Comparison of ENCODE assay signal across 9 mouse cellular contexts in the genomic region with DNA sequence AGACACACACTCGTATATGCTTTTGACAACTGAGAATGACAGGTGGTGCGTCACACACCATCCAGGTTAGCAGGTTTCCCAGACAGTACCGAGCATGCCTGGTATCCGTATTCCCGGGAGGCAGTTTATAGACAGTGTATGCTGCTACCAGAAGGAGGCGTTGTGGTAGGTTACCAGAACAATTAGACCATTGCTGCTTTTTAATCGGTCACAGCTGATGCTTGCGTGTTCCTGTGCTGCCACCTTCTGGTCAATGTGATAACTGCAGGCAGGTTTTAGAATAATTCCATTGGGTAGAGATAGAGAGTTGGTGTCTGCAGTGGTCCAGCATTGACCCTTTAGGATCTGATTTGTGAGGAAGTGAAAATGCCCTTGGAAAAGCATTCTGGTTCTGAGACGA. TPM values are rescaled to one million over a fixed set of nuclear protein-coding genes. Genes with fewer than 3 reads are reported as not detected.
DNase-seq lines count a peak whose midpoint lies in the region; ATAC-seq and TF ChIP-seq lines count a peak whose summit lies in the region.
"Had no signal": no experiment of that assay in that cellular context is flagged by ENCODE, and none has a peak within 500 bp of the region (broad histone marks: within the 10 kb centered on the region; RNA-seq: fewer than 3 reads in every experiment).

No protein-coding gene starts in this region.

- TF ChIP-seq CTCF in G1E (IDR thresholded peaks at IDR 0.05; ENCODE audit: low read depth, low read length) = peak; percentile 92
- peak; percentile 57 for TF ChIP-seq CTCF in bone marrow macrophage, adult 2 months (IDR thresholded peaks at IDR 0.05; ENCODE audit: low read depth, low read length)
- TF ChIP-seq CTCF in embryonic fibroblast, embryonic 13.5 days (IDR thresholded peaks at IDR 0.05; ENCODE audit: borderline replicate concordance, insufficient read depth, low read length) = peak; percentile 75; the same call in 1 of the 2 replicates
- TF ChIP-seq CTCF in heart, postnatal 0 days (IDR thresholded peaks at IDR 0.05; ENCODE audit: low read depth) = peak; percentile 94
- peak; percentile 96 for TF ChIP-seq CTCF in layer of hippocampus, adult 2 months (conservative IDR thresholded peaks at IDR 0.05)
- peak; percentile 99 for TF ChIP-seq CTCF in lung, postnatal 0 days (IDR thresholded peaks at IDR 0.05)

- no peak overlapping the region for H3K4me2 ChIP-seq in heart, postnatal 0 days (ENCODE audit: low read depth, low read length)
- H3K4me2 ChIP-seq in lung, postnatal 0 days (replicated peaks; ENCODE audit: low read depth, low read length) = no peak overlapping the region

- WGBS in heart, postnatal 0 days = 10% methylated on average over 9 of the region's 9 CpGs
- WGBS in lung, postnatal 0 days = 11% methylated on average over 9 of the region's 9 CpGs

- no peak overlapping the region for H3K27ac ChIP-seq in bone marrow macrophage, adult 2 months (ENCODE audit: insufficient read depth, low read depth, low read length)
- H3K27ac ChIP-seq in embryonic fibroblast, embryonic 13.5 days (ENCODE audit: insufficient read depth, low read length) = no peak overlapping the region
- no peak overlapping the region for H3K27ac ChIP-seq in heart, postnatal 0 days (ENCODE audit: low read depth)
- no peak overlapping the region for H3K27ac ChIP-seq in layer of hippocampus, adult 2 months
- no peak overlapping the region for H3K27ac ChIP-seq in lung, postnatal 0 days (ENCODE audit: low read length)

- H3K36me3 ChIP-seq in G1E (replicated peaks) = no peaks in the 10 kb centered on the region
- H3K36me3 ChIP-seq in heart, postnatal 0 days (replicated peaks; ENCODE audit: control insufficient read depth, insufficient read depth, low read length) = no peaks in the 10 kb centered on the region
- no peaks in the 10 kb centered on the region for H3K36me3 ChIP-seq in lung, postnatal 0 days (ENCODE audit: insufficient read depth, low read length)

- peaks cover 2% of the 10 kb centered on the region; the same call in 1 of the 2 replicates for H3K27me3 ChIP-seq in G1E (ENCODE audit: insufficient read depth, low read length)
- peaks cover 8% of the 10 kb centered on the region; the same call in 1 of the 2 replicates for H3K27me3 ChIP-seq in heart, postnatal 0 days (ENCODE audit: control insufficient read depth, insufficient read depth, low read length)
- H3K27me3 ChIP-seq in lung, postnatal 0 days (replicated peaks; ENCODE audit: insufficient read depth, low read length) = no peaks in the 10 kb centered on the region

- no peak overlapping the region for H3K4me3 ChIP-seq in G1E (ENCODE audit: low read depth, low read length)
- no peak overlapping the region for H3K4me3 ChIP-seq in bone marrow macrophage, adult 2 months (ENCODE audit: insufficient read depth, low read length)
- H3K4me3 ChIP-seq in embryonic fibroblast, embryonic 13.5 days (ENCODE audit: insufficient read depth, low read length) = no peak overlapping the region
- H3K4me3 ChIP-seq in heart, postnatal 0 days (ENCODE audit: low read depth, low read length) = no peak overlapping the region
- no peak overlapping the region for H3K4me3 ChIP-seq in layer of hippocampus, adult 2 months
- no peak overlapping the region for H3K4me3 ChIP-seq in lung, postnatal 0 days (ENCODE audit: low read depth, low read length)
- H3K4me3 ChIP-seq: myocyte had no signal

- peak; percentile 22; the same call in 1 of the 2 replicates for ATAC-seq in G1E (ENCODE audit: extremely low read depth, insufficient number of reproducible peaks, low FRiP score, poor library complexity, severe bottlenecking)
- ATAC-seq in heart, postnatal 0 days (ENCODE audit: insufficient read depth, low read depth) = peak; percentile 63; the same call in 1 of the 2 replicates
- ATAC-seq in lung, postnatal 0 days = peak; percentile 53

- H3K9me3 ChIP-seq in G1E (replicated peaks) = no peaks in the 10 kb centered on the region
- H3K9me3 ChIP-seq in heart, postnatal 0 days (replicated peaks; ENCODE audit: control insufficient read depth, low read length) = no peaks in the 10 kb centered on the region
- no peaks in the 10 kb centered on the region for H3K9me3 ChIP-seq in lung, postnatal 0 days (ENCODE audit: low read length)

- H3K9ac ChIP-seq in heart, postnatal 0 days (replicated peaks; ENCODE audit: low read depth, low read length) = no peak overlapping the region
- H3K9ac ChIP-seq in lung, postnatal 0 days (replicated peaks; ENCODE audit: low read depth) = no peak overlapping the region

- TF ChIP-seq POLR2A in bone marrow macrophage, adult 2 months (IDR thresholded peaks at IDR 0.05; ENCODE audit: borderline replicate concordance, low read depth, low read length) = no peak
- no peak for TF ChIP-seq POLR2A in embryonic fibroblast, embryonic 13.5 days (IDR thresholded peaks at IDR 0.05; ENCODE audit: low read depth, low read length)

- TF ChIP-seq EP300 in heart, postnatal 0 days (IDR thresholded peaks at IDR 0.05; ENCODE audit: low read depth) = no peak
- TF ChIP-seq EP300 in lung, postnatal 0 days (IDR thresholded peaks at IDR 0.05) = no peak

- peak; percentile 19 for DNase-seq in G1E (ENCODE audit: low spot score)
- peak; percentile 57 for DNase-seq in heart, postnatal 0 days (ENCODE audit: low spot score)
- peak; percentile 89 to 95 for DNase-seq in layer of hippocampus, adult 2 months (ENCODE audit: low spot score in 2 of 2)
- DNase-seq in lung, postnatal 0 days (ENCODE audit: low spot score) = peak; percentile 82
- DNase-seq in retina, embryonic 14.5 days (ENCODE audit: low spot score) = peak; percentile 96
- DNase-seq in urinary bladder, adult 2 months (ENCODE audit: low spot score) = peak; percentile 33

- peaks cover 3% of the 10 kb centered on the region; the same call in 1 of the 2 replicates for H3K4me1 ChIP-seq in G1E (ENCODE audit: insufficient read depth, low read depth, low read length)
- H3K4me1 ChIP-seq in bone marrow macrophage, adult 2 months (ENCODE audit: control insufficient read depth, insufficient read depth, low read length) = no peaks in the 10 kb centered on the region
- no peaks in the 10 kb centered on the region for H3K4me1 ChIP-seq in embryonic fibroblast, embryonic 13.5 days (ENCODE audit: control insufficient read depth, insufficient read depth, low read length)
- no peaks in the 10 kb centered on the region for H3K4me1 ChIP-seq in heart, postnatal 0 days (ENCODE audit: control insufficient read depth, insufficient read depth)
- no peaks in the 10 kb centered on the region for H3K4me1 ChIP-seq in lung, postnatal 0 days (ENCODE audit: insufficient read depth, low read depth, low read length)

RNA-seq across cellular contexts. Expression of a gene that starts 9.7 kb away (rescaled TPM):
- total RNA-seq in G1E (2014; fragmentation: Nextera tagmentation) = not detected in 2 replicates
- 0.06 and 0.16 TPM in 2 replicates for total RNA-seq in G1E (2017)
- not detected in 2 replicates for polyA plus RNA-seq in G1E (2012)
- polyA plus RNA-seq in bone marrow macrophage, adult 2 months (2012; ENCODE audit: insufficient read depth, insufficient read length, missing spikeins) = not detected in 2 replicates
- not detected in 2 replicates for polyA plus RNA-seq in embryonic fibroblast, embryonic 13.5 days (2011; ENCODE audit: insufficient read length, low read depth, missing spikeins)
- not detected in 2 replicates for total RNA-seq in heart, postnatal 0 days (2014; rRNA removed; ENCODE audit: low replicate concordance)
- polyA plus RNA-seq in heart, postnatal 0 days (2015; fragmentation: Nextera tagmentation; extraction: Ambion mirVana) = not detected in 2 replicates
- total RNA-seq in layer of hippocampus, adult 2 months (2021) = not detected
- polyA plus RNA-seq in lung, postnatal 0 days (2015; fragmentation: Nextera tagmentation; extraction: Ambion mirVana) = not detected in 2 replicates
- not detected in 2 replicates for polyA plus RNA-seq in urinary bladder, adult 2 months (2012; rRNA removed)
- polyA plus RNA-seq: myocyte had no signal

RNA-seq across cellular contexts. Expression of a gene that starts 35.4 kb away (rescaled TPM):
- total RNA-seq in G1E (2014; fragmentation: Nextera tagmentation) (5.5 and 7.6 TPM in 2 replicates), G1E (2017) (1.2 and 2.0 TPM in 2 replicates)
- polyA plus RNA-seq in G1E (2012) = 5.0 and 8.1 TPM in 2 replicates
- not detected in 2 replicates for polyA plus RNA-seq in bone marrow macrophage, adult 2 months (2012; ENCODE audit: insufficient read depth, insufficient read length, missing spikeins)
- 0.26 and 0.33 TPM in 2 replicates for polyA plus RNA-seq in embryonic fibroblast, embryonic 13.5 days (2011; ENCODE audit: insufficient read length, low read depth, missing spikeins)
- total RNA-seq in heart, postnatal 0 days (2014; rRNA removed; ENCODE audit: low replicate concordance) = 0.23 and 0.31 TPM in 2 replicates
- polyA plus RNA-seq in heart, postnatal 0 days (2015; fragmentation: Nextera tagmentation; extraction: Ambion mirVana) = 0.34 and 0.63 TPM in 2 replicates
- total RNA-seq in layer of hippocampus, adult 2 months (2021) = 100 to 1,000 TPM; 312 to 318 TPM
- 15.9 and 23.3 TPM in 2 replicates for polyA plus RNA-seq in lung, postnatal 0 days (2015; fragmentation: Nextera tagmentation; extraction: Ambion mirVana)
- 1.5 and 2.7 TPM in 2 replicates for polyA plus RNA-seq in urinary bladder, adult 2 months (2012; rRNA removed)

Comparison
In these comparisons a context has a peak if more than half of its experiments do, and no peak if none do; other contexts are left out.
1. DNase-seq: peak in every context shown above with its lines; median percentile 96 in retina, embryonic 14.5 days; 92 in layer of hippocampus, adult 2 months; 82 in lung, postnatal 0 days; 57 in heart, postnatal 0 days; 33 in urinary bladder, adult 2 months; 19 in G1E.